Mouse (Mus musculus) embryonic facial prominence, embryonic 11.5 days (tissue): ENCODE measurements around the gene Tex21. TPM values are rescaled to one million over a fixed set of nuclear protein-coding genes. Genes with fewer than 3 reads are reported as not detected.
"Not testable (repeated sequence)": the region's sequence is repeated elsewhere in the genome, so short reads cannot be mapped to it uniquely, and the experiment has no call there.

Source experiments
- ATAC-seq: fragments of 200-750 bp; cut with Nextera tagmentation; replicated peaks from 2 replicates; pipeline ENCODE4 v1.8.0; 2017; ENCODE audit warnings: low read depth; ENCODE audit not compliant: insufficient number of reproducible peaks, low FRiP score, low TSS enrichment
- DNase-seq: peaks from one replicate; pipeline ENCODE4 v3.0.0-alpha.2; 2015; ENCODE audit warnings: low spot score
- H3K27ac ChIP-seq: fragments of 300-500 bp; sonication (generic); replicated peaks from 2 replicates; pipeline ENCODE4 v1.5.1; 2014; ENCODE audit warnings: mild to moderate bottlenecking, low read depth, low read length, control low read depth
- H3K27me3 ChIP-seq: fragments of 300-500 bp; sonication (generic); 2 replicates; pipeline ENCODE4 v1.6.1; 2014; ENCODE audit warnings: mild to moderate bottlenecking, low read length, moderate library complexity, mixed read lengths; ENCODE audit not compliant: control insufficient read depth, insufficient read depth
- H3K36me3 ChIP-seq: fragments of 300-500 bp; sonication (generic); replicated peaks from 2 replicates; pipeline ENCODE4 v1.6.1; 2014; ENCODE audit warnings: low read depth, mild to moderate bottlenecking, low read length, moderate library complexity, mixed read lengths; ENCODE audit not compliant: control insufficient read depth, insufficient read depth
- H3K4me1 ChIP-seq: fragments of 300-500 bp; sonication (generic); 2 replicates; pipeline ENCODE4 v1.6.1; 2014; ENCODE audit warnings: low read length, mixed read lengths; ENCODE audit not compliant: control insufficient read depth, insufficient read depth
- H3K4me2 ChIP-seq: fragments of 300-500 bp; sonication (generic); 2 replicates; pipeline ENCODE4 v1.6.1; 2014; ENCODE audit warnings: low read depth, mild to moderate bottlenecking, control low read depth, low read length, moderate library complexity
- H3K4me3 ChIP-seq: fragments of 300-500 bp; sonication (generic); 2 replicates; pipeline ENCODE4 v1.5.1; 2014; ENCODE audit warnings: low read depth, low read length, control low read depth
- H3K9ac ChIP-seq: fragments of 300-500 bp; sonication (generic); replicated peaks from 2 replicates; pipeline ENCODE4 v1.6.1; 2014; ENCODE audit warnings: mild to moderate bottlenecking, control low read depth, low read length
- H3K9me3 ChIP-seq: fragments of 300-500 bp; sonication (generic); replicated peaks from 2 replicates; pipeline ENCODE4 v1.6.1; 2016; ENCODE audit warnings: mild to moderate bottlenecking, low read length, inconsistent platforms, mixed read lengths; ENCODE audit not compliant: control insufficient read depth
- WGBS: fragments of 180-500 bp; shearing (Covaris S2); extraction: QIAGEN DNeasy Blood & Tissue Kit; methylation state at CpG from one replicate; pipeline ENCODE4 v1.1.7; 2014; 5-methylcytosine and 5-hydroxymethylcytosine counted together
- polyA plus RNA-seq: library from polyadenylated mRNA; unstranded; fragments of >200 nt; fragmentation: Nextera tagmentation; extraction: Ambion mirVana; gene quantifications from 2 replicates; pipeline ENCODE4 v1.2.1, GENCODE M21; 2014

The Tex21 gene
- polyA plus RNA-seq, 1 experiment from 2014 or later = not detected

GRCm38 (mm10) chr12:76177864-76178518 is 68.6 kb downstream of the Tex21 start:
- Histone ChIP-seq H3K4me1 (no peaks in the 10 kb centered on the region), H3K4me2 (no peak overlapping the region), H3K36me3 (no peaks in the 10 kb centered on the region), H3K9me3 (no peaks in the 10 kb centered on the region), H3K4me3 (no peak overlapping the region), H3K27me3 (no peaks in the 10 kb centered on the region), H3K27ac (no peak overlapping the region), H3K9ac (no peak overlapping the region)
- ATAC-seq (peak; percentile 70), DNase-seq (peak; percentile 91)
- 45% methylated on average over 16 of the region's 16 CpGs for WGBS

GRCm38 (mm10) chr12:76177000-76177863 is 69.3 kb downstream of the Tex21 start, which contains the start of gene Esr2:
Gene Esr2 (minus strand): TSS chr12:76177259.
- peak within 1 kb of the TSS; percentile 88 for H3K4me2 ChIP-seq
- H3K4me1 ChIP-seq = no peaks in the 10 kb centered on the region
- H3K27me3 ChIP-seq = no peaks in the 10 kb centered on the region
- H3K4me3 ChIP-seq = peak within 1 kb of the TSS; percentile 38
- no peaks in the 10 kb centered on the region for H3K36me3 ChIP-seq
- under 1% methylated on average over 39 of the region's 39 CpGs for WGBS
- no peaks in the 10 kb centered on the region for H3K9me3 ChIP-seq
- ATAC-seq (peak; percentile 73), DNase-seq (peak; percentile 69)
- no peak within 1 kb of the TSS for H3K27ac ChIP-seq
- peak within 1 kb of the TSS; percentile 29 for H3K9ac ChIP-seq

GRCm38 (mm10) chr12:76165641-76166040 is 80.9 kb downstream of the Tex21 start:
- WGBS = 29% methylated on average over 5 of the region's 5 CpGs
- H3K4me2 ChIP-seq = no peak overlapping the region
- ATAC-seq (no peak), DNase-seq (no peak)
- H3K9me3 ChIP-seq = no peaks in the 10 kb centered on the region
- no peak overlapping the region for H3K9ac ChIP-seq
- no peaks in the 10 kb centered on the region for H3K27me3 ChIP-seq
- no peak overlapping the region for H3K27ac ChIP-seq
- H3K36me3 ChIP-seq = no peaks in the 10 kb centered on the region
- H3K4me1 ChIP-seq = no peaks in the 10 kb centered on the region
- H3K4me3 ChIP-seq = no peak overlapping the region

GRCm38 (mm10) chr12:76152389-76152788 is 94.2 kb downstream of the Tex21 start:
- Histone ChIP-seq H3K9ac (peak overlapping the region; percentile 53), H3K4me3 (peak overlapping the region; percentile 24; the same call in 1 of the 2 replicates), H3K4me2 (peak overlapping the region; percentile 57)
- H3K36me3 ChIP-seq, H3K9me3 ChIP-seq, H3K27me3 ChIP-seq, ATAC-seq, H3K4me1 ChIP-seq, H3K27ac ChIP-seq: not testable (repeated sequence)
- DNase-seq = peak; percentile 24
- WGBS = 13% methylated on average over 30 of the region's 30 CpGs

Other genes with a start within 250 kb of the Tex21 start
- 0.47 and 0.62 TPM in 2 replicates for gene Esr2, start 69.5 kb downstream of the Tex21 start, polyA plus RNA-seq
- gene Mthfd1, start 8.6 kb upstream of the Tex21 start, polyA plus RNA-seq = 85.5 and 85.8 TPM in 2 replicates
- gene Akap5, start 78.1 kb upstream of the Tex21 start, polyA plus RNA-seq = 1.9 and 2.0 TPM in 2 replicates
- gene Zbtb25, start 122.9 kb upstream of the Tex21 start, polyA plus RNA-seq = 21.2 and 22.3 TPM in 2 replicates
- gene Zbtb1, start 123.5 kb upstream of the Tex21 start, polyA plus RNA-seq = 11.3 and 11.7 TPM in 2 replicates
- gene Hspa2, start 157.4 kb upstream of the Tex21 start, polyA plus RNA-seq = 3.9 and 6.0 TPM in 2 replicates
- gene Ppp1r36, start 170.8 kb upstream of the Tex21 start, polyA plus RNA-seq = 1.2 and 2.5 TPM in 2 replicates